Mouse (Mus musculus): Measurements from ENCODE around the gene BC005561. TPM values are rescaled to one million over a fixed set of nuclear protein-coding genes. Genes with fewer than 3 reads are reported as not detected.

BC005561 gene
- polyA plus RNA-seq (2012; rRNA removed; ENCODE audit: low replicate concordance) = 1.1 and 1.6 TPM in 2 replicates

DNA sequence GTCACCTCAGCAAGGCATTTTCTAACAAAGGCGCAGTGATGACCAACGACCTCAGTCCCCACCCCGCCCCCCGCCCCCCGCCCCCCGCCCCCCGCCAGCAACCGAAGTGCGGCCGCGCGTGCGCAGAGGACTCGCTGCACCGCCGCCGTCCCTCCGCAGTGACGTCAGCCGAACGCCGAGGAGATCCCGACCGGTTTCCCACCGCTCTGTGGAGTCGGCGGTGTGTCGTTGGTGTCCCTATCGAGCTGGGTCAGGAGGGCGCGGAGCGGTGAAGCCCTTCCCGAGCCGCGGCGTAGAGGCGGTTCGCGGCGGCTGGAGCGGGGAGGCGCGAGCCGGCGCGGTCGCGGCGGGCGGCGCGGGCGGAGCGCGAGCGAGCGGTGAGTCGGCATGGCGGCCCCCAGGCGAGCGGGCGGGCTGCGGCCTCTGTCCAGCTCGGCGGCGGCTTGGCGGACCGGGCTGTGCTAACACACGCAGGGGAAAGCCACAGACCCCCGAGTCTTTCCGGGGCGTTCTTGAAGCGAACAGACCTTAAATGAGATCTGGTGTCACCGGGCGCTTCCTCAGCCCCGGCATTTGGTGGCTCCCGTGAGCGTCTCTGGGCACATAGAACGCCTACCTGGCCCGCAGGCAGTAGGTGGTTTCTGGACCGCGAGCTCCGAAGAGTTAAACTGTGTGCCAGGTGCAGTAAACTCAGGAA, at the start of gene BC005561:
TSS of gene BC005561 (plus strand) at position 158 of the 697 bp plus-strand sequence.

DNA sequence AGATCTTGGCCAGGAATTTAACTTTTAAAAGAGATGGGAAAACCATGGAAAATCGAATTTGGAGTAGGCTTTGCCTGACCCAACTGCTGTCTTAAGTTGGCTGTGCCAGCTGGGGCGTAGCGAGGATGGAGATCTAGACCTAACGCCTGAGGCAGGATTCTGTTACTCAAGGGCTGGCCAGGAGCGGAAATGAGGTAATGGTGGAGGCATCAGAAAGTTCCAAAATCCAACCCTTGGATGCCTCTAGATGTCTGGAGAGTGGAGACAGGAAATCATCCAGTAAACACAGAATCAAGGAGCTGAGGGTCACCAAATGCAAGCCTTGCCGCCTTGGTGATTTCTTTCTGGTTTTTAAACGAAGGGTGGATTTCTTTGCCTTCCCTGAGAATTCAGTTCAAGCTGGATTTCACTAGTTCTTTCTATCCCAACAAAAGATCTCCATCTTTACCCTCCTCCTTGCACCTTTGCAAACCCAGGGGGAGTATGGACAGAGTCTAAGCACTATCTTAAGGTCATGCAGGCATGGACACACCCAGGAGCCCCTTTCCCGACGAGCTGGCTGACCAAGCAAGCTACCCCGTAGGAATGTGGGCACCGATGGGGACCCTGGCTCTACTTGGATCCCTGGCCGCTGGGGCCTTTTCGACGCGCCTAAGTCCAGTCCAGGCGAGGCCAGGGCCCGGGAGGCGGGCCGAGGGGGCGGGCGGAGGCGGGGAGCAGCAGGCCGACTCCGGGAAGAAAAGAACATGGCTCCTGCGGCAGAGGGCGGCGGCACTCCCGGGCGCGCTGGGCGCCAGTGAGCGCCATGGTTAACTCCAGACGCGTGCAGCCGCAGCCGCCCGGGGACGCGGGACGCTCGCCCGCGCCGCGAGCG, 49.1 kb upstream of the BC005561 start, which contains the start of gene Pkd2:
TSS of gene Pkd2 (plus strand) at position 619 of the 874 bp plus-strand sequence.

Other genes with a start within 250 kb of the BC005561 start
- not detected in 2 replicates for gene Ibsp, start 209.2 kb upstream of the BC005561 start, polyA plus RNA-seq (2012; rRNA removed; ENCODE audit: low replicate concordance)
- gene Mepe, start 183.0 kb upstream of the BC005561 start, polyA plus RNA-seq (2012; rRNA removed; ENCODE audit: low replicate concordance) = not detected in 2 replicates
- gene Spp1, start 73.2 kb upstream of the BC005561 start, polyA plus RNA-seq (2012; rRNA removed; ENCODE audit: low replicate concordance) = 0.77 and 15.5 TPM in 2 replicates
- gene Pkd2, start 48.9 kb upstream of the BC005561 start, polyA plus RNA-seq (2012; rRNA removed; ENCODE audit: low replicate concordance) = 22.4 and 44.4 TPM in 2 replicates